8 mouse cellular contexts compared by ENCODE assay signal in genomic region chr14:60250879-60251278, GRCm38 (mm10). TPM values are rescaled to one million over a fixed set of nuclear protein-coding genes. Genes with fewer than 3 reads are reported as not detected.
A peak's percentile ranks its signal among the peaks of the same experiment; 100 is the strongest.
DNase-seq lines count a peak whose midpoint lies in the region; ATAC-seq and TF ChIP-seq lines count a peak whose summit lies in the region.

No protein-coding gene starts in this region.

- peaks cover 43% of the 10 kb centered on the region for H3K79me3 ChIP-seq in C2C12 (ENCODE audit: low read depth)

- peaks cover 3% of the 10 kb centered on the region for H3K36me3 ChIP-seq in heart, embryonic 10.5 days
- H3K36me3 ChIP-seq in C2C12 (ENCODE audit: control insufficient read depth, insufficient read depth) (peaks cover 14% of the 10 kb centered on the region), myocyte (ENCODE audit: control insufficient read depth, insufficient read depth) (no peaks in the 10 kb centered on the region)
- no peaks in the 10 kb centered on the region for H3K36me3 ChIP-seq in intestine, embryonic 16.5 days (ENCODE audit: control insufficient read depth, insufficient read depth, low read length)

- no peaks in the 10 kb centered on the region for H3K27me3 ChIP-seq in heart, embryonic 10.5 days (ENCODE audit: insufficient read depth, poor library complexity, severe bottlenecking)
- H3K27me3 ChIP-seq in C2C12 (ENCODE audit: control insufficient read depth, insufficient read depth, insufficient read length) (no peaks in the 10 kb centered on the region), myocyte (ENCODE audit: control insufficient read depth, insufficient read depth, insufficient read length) (no peaks in the 10 kb centered on the region)
- H3K27me3 ChIP-seq in intestine, embryonic 16.5 days (replicated peaks; ENCODE audit: control insufficient read depth, insufficient read depth, low read length) = no peaks in the 10 kb centered on the region

- H3K4me3 ChIP-seq in heart, embryonic 10.5 days = peak overlapping the region; percentile 95
- H3K4me3 ChIP-seq in C2C12 (ENCODE audit: insufficient read depth, poor library complexity, severe bottlenecking) (peak overlapping the region; percentile 86), myocyte (peak overlapping the region; percentile 91)
- peak overlapping the region; percentile 99 for H3K4me3 ChIP-seq in intestine, embryonic 16.5 days (ENCODE audit: low read length)

- peak overlapping the region; percentile 97 for H3K27ac ChIP-seq in heart, embryonic 10.5 days
- H3K27ac ChIP-seq in intestine, embryonic 16.5 days (ENCODE audit: low read length) = peak overlapping the region; percentile 80

- peak overlapping the region; percentile 99 for H3K9ac ChIP-seq in intestine, embryonic 16.5 days (ENCODE audit: low read depth, low read length)

- H3ac ChIP-seq in C2C12 (ENCODE audit: control insufficient read depth, insufficient read length, low read depth) (peak overlapping the region; percentile 96), myocyte (ENCODE audit: control insufficient read depth, insufficient read length) (peak overlapping the region; percentile 82)

- TF ChIP-seq CTCF in C2C12 (IDR thresholded peaks at IDR 0.05; ENCODE audit: control insufficient read depth, insufficient read depth, insufficient read length) = no peak

- peaks cover 10% of the 10 kb centered on the region for H3K4me1 ChIP-seq in heart, embryonic 10.5 days
- peaks cover 7% of the 10 kb centered on the region; the same call in 1 of the 2 replicates for H3K4me1 ChIP-seq in intestine, embryonic 16.5 days (ENCODE audit: control insufficient read depth, insufficient read depth, low read length)

- H3K9me3 ChIP-seq in heart, embryonic 10.5 days = no peaks in the 10 kb centered on the region
- H3K9me3 ChIP-seq in intestine, embryonic 16.5 days (ENCODE audit: control insufficient read depth, low read length) = no peaks in the 10 kb centered on the region

- no peak for DNase-seq in heart, embryonic 10.5 days (ENCODE audit: low spot score)
- no peak for DNase-seq in heart, postnatal 25 days (ENCODE audit: low spot score)
- DNase-seq in embryo, embryonic 11.5 days (ENCODE audit: low read depth, low spot score) = peak; percentile 31
- DNase-seq in spleen, postnatal 14 days (ENCODE audit: low spot score in 2 of 2) = no peak

- under 1% methylated on average over 39 of the region's 39 CpGs for WGBS in heart, embryonic 10.5 days
- under 1% methylated on average over 39 of the region's 39 CpGs for WGBS in intestine, embryonic 16.5 days

- H3K79me2 ChIP-seq in C2C12 (ENCODE audit: control insufficient read depth, insufficient read depth) (peaks cover 50% of the 10 kb centered on the region), myocyte (ENCODE audit: control insufficient read depth, insufficient read depth) (peaks cover 47% of the 10 kb centered on the region)

- TF ChIP-seq POLR2A in myocyte (IDR thresholded peaks at IDR 0.05; ENCODE audit: insufficient read length, low read depth) = no peak

- peak; percentile 49 for ATAC-seq in intestine, embryonic 16.5 days
- ATAC-seq in cerebellum, adult (ENCODE audit: insufficient number of reproducible peaks, low FRiP score, low TSS enrichment) = no peak; the same call in 1 of the 2 replicates

- intact Hi-C loops in heart, postnatal 25 days (cut with DNase I) = loop anchor here (1.0 kb wide), 1 partner anchor 14 kb away; the partner anchor contains the start of gene Mtmr6

- peak overlapping the region; percentile 48 for H3K4me2 ChIP-seq in intestine, embryonic 16.5 days (ENCODE audit: low read depth, low read length)
- H3K4me2 ChIP-seq in myocyte (ENCODE audit: low read depth) = peak overlapping the region; percentile 72

TF ChIP-seq in C2C12, 6 proteins besides CTCF, POLR2A, EP300 and RAD21:
- TF ChIP-seq MYOD1 (IDR thresholded peaks at IDR 0.05; ENCODE audit: control insufficient read depth, insufficient read length, low read depth) (no peak), CEBPB (IDR thresholded peaks at IDR 0.05; ENCODE audit: low read depth) (no peak), USF1 (IDR thresholded peaks at IDR 0.05; ENCODE audit: low read depth) (no peak), MYOG (IDR thresholded peaks at IDR 0.05; ENCODE audit: control insufficient read depth, extremely low read depth, insufficient read length) (no peak), FOSL1 (IDR thresholded peaks at IDR 0.05; ENCODE audit: insufficient read depth, low read length, poor library complexity, severe bottlenecking) (no peak), MAX (IDR thresholded peaks at IDR 0.05) (no peak)

TF ChIP-seq in myocyte, 11 proteins besides CTCF, POLR2A, EP300 and RAD21:
- TF ChIP-seq POLR2AphosphoS2 (IDR thresholded peaks at IDR 0.05; ENCODE audit: insufficient read length, low read depth) (no peak), MYOG (IDR thresholded peaks at IDR 0.05; ENCODE audit: control insufficient read depth in 1 of 3, insufficient read depth in 1 of 3, insufficient read length in 2 of 3, low read depth in 2 of 3) (peak in 1 of 3 experiments; percentile 5), USF1 (IDR thresholded peaks at IDR 0.05; ENCODE audit: low read depth) (no peak)

RNA-seq across cellular contexts. Expression of gene Nupl1, which starts 0.4 kb away (rescaled TPM):
- polyA plus RNA-seq in heart, embryonic 10.5 days (2016; fragmentation: Nextera tagmentation; extraction: Ambion mirVana) = 0.07 TPM in 1 of 2 replicates, not detected in the other
- not detected for total RNA-seq in heart, postnatal 25 days (2021)
- polyA plus RNA-seq in C2C12 (2012; fragmentation: generic; extraction: Trizol) (not detected), myocyte (2012; fragmentation: generic; extraction: Trizol) (not detected)
- polyA plus RNA-seq in intestine, embryonic 16.5 days (2015; fragmentation: Nextera tagmentation; extraction: Ambion mirVana) = 0.09 and 0.11 TPM in 2 replicates

RNA-seq across cellular contexts. Expression of gene Gm49336, which starts 0.4 kb away (rescaled TPM):
- 44.7 and 50.3 TPM in 2 replicates for polyA plus RNA-seq in heart, embryonic 10.5 days (2016; fragmentation: Nextera tagmentation; extraction: Ambion mirVana)
- total RNA-seq in heart, postnatal 25 days (2021) = 10 to 100 TPM; 28.5 to 31.1 TPM
- polyA plus RNA-seq in C2C12 (2012; fragmentation: generic; extraction: Trizol) = 19.9 TPM
- polyA plus RNA-seq in intestine, embryonic 16.5 days (2015; fragmentation: Nextera tagmentation; extraction: Ambion mirVana) = 38.9 and 39.1 TPM in 2 replicates
- polyA plus RNA-seq in myocyte (2012; fragmentation: generic; extraction: Trizol) = 14.6 TPM

RNA-seq across cellular contexts. Expression of gene Mtmr6, which starts 14.1 kb away (rescaled TPM):
- polyA plus RNA-seq in heart, embryonic 10.5 days (2016; fragmentation: Nextera tagmentation; extraction: Ambion mirVana) = 22.4 and 28.4 TPM in 2 replicates
- total RNA-seq in heart, postnatal 25 days (2021) = 10 to 100 TPM; 27.2 to 29.6 TPM
- polyA plus RNA-seq in C2C12 (2012; fragmentation: generic; extraction: Trizol) (10.0 TPM), myocyte (2012; fragmentation: generic; extraction: Trizol) (16.8 TPM)
- 25.0 and 25.3 TPM in 2 replicates for polyA plus RNA-seq in intestine, embryonic 16.5 days (2015; fragmentation: Nextera tagmentation; extraction: Ambion mirVana)

RNA-seq across cellular contexts. Expression of gene Atp8a2, which starts 53.9 kb away (rescaled TPM):
- 6.9 and 8.0 TPM in 2 replicates for polyA plus RNA-seq in heart, embryonic 10.5 days (2016; fragmentation: Nextera tagmentation; extraction: Ambion mirVana)
- 1 to 10 TPM; 4.9 to 5.5 TPM for total RNA-seq in heart, postnatal 25 days (2021)
- polyA plus RNA-seq in C2C12 (2012; fragmentation: generic; extraction: Trizol) (under 0.01 TPM), myocyte (2012; fragmentation: generic; extraction: Trizol) (0.01 TPM)
- 6.3 and 6.7 TPM in 2 replicates for polyA plus RNA-seq in intestine, embryonic 16.5 days (2015; fragmentation: Nextera tagmentation; extraction: Ambion mirVana)
